Mouse (Mus musculus): ENCODE results near the gene Olfr1031. TPM values are rescaled to one million over a fixed set of nuclear protein-coding genes. Genes with fewer than 3 reads are reported as not detected.

Gene Olfr1031
- polyA plus RNA-seq, 1 experiment = not detected

Other genes with a start within 250 kb of the Olfr1031 start
- not detected for gene Olfr1012, start 227.5 kb upstream of the Olfr1031 start, polyA plus RNA-seq (2012; fragmentation: generic; extraction: Trizol)
- gene Olfr1013, start 223.2 kb upstream of the Olfr1031 start, polyA plus RNA-seq (2012; fragmentation: generic; extraction: Trizol) = not detected
- not detected for gene Olfr1014, start 217.6 kb upstream of the Olfr1031 start, polyA plus RNA-seq (2012; fragmentation: generic; extraction: Trizol)
- gene Olfr1015, start 208.3 kb upstream of the Olfr1031 start, polyA plus RNA-seq (2012; fragmentation: generic; extraction: Trizol) = not detected
- gene Olfr1016, start 187.8 kb upstream of the Olfr1031 start, polyA plus RNA-seq (2012; fragmentation: generic; extraction: Trizol) = not detected
- not detected for gene Olfr1018, start 171.8 kb upstream of the Olfr1031 start, polyA plus RNA-seq (2012; fragmentation: generic; extraction: Trizol)
- not detected for gene Olfr1019, start 144.8 kb upstream of the Olfr1031 start, polyA plus RNA-seq (2012; fragmentation: generic; extraction: Trizol)
- gene Olfr1020, start 143.3 kb upstream of the Olfr1031 start, polyA plus RNA-seq (2012; fragmentation: generic; extraction: Trizol) = not detected
- gene Olfr1022, start 121.7 kb upstream of the Olfr1031 start, polyA plus RNA-seq (2012; fragmentation: generic; extraction: Trizol) = not detected
- not detected for gene Olfr1023, start 104.7 kb upstream of the Olfr1031 start, polyA plus RNA-seq (2012; fragmentation: generic; extraction: Trizol)
- gene Olfr1024, start 85.3 kb upstream of the Olfr1031 start, polyA plus RNA-seq (2012; fragmentation: generic; extraction: Trizol) = not detected
- gene Olfr1025-ps1, start 75.1 kb upstream of the Olfr1031 start, polyA plus RNA-seq (2012; fragmentation: generic; extraction: Trizol) = not detected
- not detected for gene Olfr1026, start 68.7 kb upstream of the Olfr1031 start, polyA plus RNA-seq (2012; fragmentation: generic; extraction: Trizol)
- gene Olfr1028, start 39.9 kb upstream of the Olfr1031 start, polyA plus RNA-seq (2012; fragmentation: generic; extraction: Trizol) = not detected
- gene Olfr1029, start 16.4 kb upstream of the Olfr1031 start, polyA plus RNA-seq (2012; fragmentation: generic; extraction: Trizol) = not detected
- not detected for gene Olfr1030, start 11.0 kb upstream of the Olfr1031 start, polyA plus RNA-seq (2012; fragmentation: generic; extraction: Trizol)
- gene Olfr1032, start 15.2 kb downstream of the Olfr1031 start, polyA plus RNA-seq (2012; fragmentation: generic; extraction: Trizol) = not detected
- gene Olfr1033, start 30.3 kb downstream of the Olfr1031 start, polyA plus RNA-seq (2012; fragmentation: generic; extraction: Trizol) = not detected
- not detected for gene Olfr1034, start 55.6 kb downstream of the Olfr1031 start, polyA plus RNA-seq (2012; fragmentation: generic; extraction: Trizol)
- not detected for gene Olfr1036, start 83.7 kb downstream of the Olfr1031 start, polyA plus RNA-seq (2012; fragmentation: generic; extraction: Trizol)
- gene Olfr1037, start 97.1 kb downstream of the Olfr1031 start, polyA plus RNA-seq (2012; fragmentation: generic; extraction: Trizol) = not detected
- not detected for gene Olfr1039, start 145.6 kb downstream of the Olfr1031 start, polyA plus RNA-seq (2012; fragmentation: generic; extraction: Trizol)
- not detected for gene Olfr1040, start 156.4 kb downstream of the Olfr1031 start, polyA plus RNA-seq (2012; fragmentation: generic; extraction: Trizol)
- gene Olfr1042, start 171.5 kb downstream of the Olfr1031 start, polyA plus RNA-seq (2012; fragmentation: generic; extraction: Trizol) = not detected
- gene Olfr1043, start 177.2 kb downstream of the Olfr1031 start, polyA plus RNA-seq (2012; fragmentation: generic; extraction: Trizol) = not detected
- gene Olfr1044, start 187.5 kb downstream of the Olfr1031 start, polyA plus RNA-seq (2012; fragmentation: generic; extraction: Trizol) = not detected
- not detected for gene Olfr52, start 195.4 kb downstream of the Olfr1031 start, polyA plus RNA-seq (2012; fragmentation: generic; extraction: Trizol)
- gene Olfr1045, start 212.7 kb downstream of the Olfr1031 start, polyA plus RNA-seq (2012; fragmentation: generic; extraction: Trizol) = not detected
- not detected for gene Olfr1046, start 229.0 kb downstream of the Olfr1031 start, polyA plus RNA-seq (2012; fragmentation: generic; extraction: Trizol)
- not detected for gene Olfr1047, start 241.1 kb downstream of the Olfr1031 start, polyA plus RNA-seq (2012; fragmentation: generic; extraction: Trizol)
- not detected for gene Olfr1048, start 250.0 kb downstream of the Olfr1031 start, polyA plus RNA-seq (2012; fragmentation: generic; extraction: Trizol)

Measured in C2C12 (cell line).